Comparison of ENCODE assay signal across 8 mouse cellular contexts in genomic region chr9:96197806-96198205, GRCm38 (mm10). TPM values are rescaled to one million over a fixed set of nuclear protein-coding genes. Genes with fewer than 3 reads are reported as not detected.
DNase-seq lines count a peak whose midpoint lies in the region; ATAC-seq and TF ChIP-seq lines count a peak whose summit lies in the region.

No protein-coding gene starts in this region.

- no peak for ATAC-seq in midbrain, embryonic 12.5 days (ENCODE audit: low FRiP score, low read depth)
- no peak for ATAC-seq in midbrain, postnatal 0 days (ENCODE audit: low FRiP score)
- ATAC-seq in limb, embryonic 12.5 days (ENCODE audit: insufficient number of reproducible peaks, insufficient read depth, low FRiP score, low TSS enrichment, low read depth), result no peak
- ATAC-seq in stomach, embryonic 16.5 days (ENCODE audit: insufficient read depth, low FRiP score), result no peak
- ATAC-seq in activated CD4-positive, CD25-positive, alpha-beta regulatory T cell, adult 4 months, result no peak
- no peak for ATAC-seq in granulocyte monocyte progenitor cell, adult 5-6 weeks (replicated peaks; ENCODE audit: poor library complexity, severe bottlenecking)

- no peaks in the 10 kb centered on the region for H3K27me3 ChIP-seq in midbrain, embryonic 12.5 days
- H3K27me3 ChIP-seq in midbrain, postnatal 0 days (ENCODE audit: insufficient read depth, low read length), result no peaks in the 10 kb centered on the region
- H3K27me3 ChIP-seq in limb, embryonic 12.5 days, result no peaks in the 10 kb centered on the region
- no peaks in the 10 kb centered on the region for H3K27me3 ChIP-seq in stomach, embryonic 16.5 days (ENCODE audit: control insufficient read depth, insufficient read depth, low read length)

- H3K36me3 ChIP-seq in midbrain, embryonic 12.5 days, result no peaks in the 10 kb centered on the region
- H3K36me3 ChIP-seq in midbrain, postnatal 0 days (ENCODE audit: insufficient read depth, low read length), result no peaks in the 10 kb centered on the region
- peaks cover 3% of the 10 kb centered on the region for H3K36me3 ChIP-seq in limb, embryonic 12.5 days
- no peaks in the 10 kb centered on the region for H3K36me3 ChIP-seq in stomach, embryonic 16.5 days (ENCODE audit: control insufficient read depth, insufficient read depth, low read length)

- no peak for DNase-seq in midbrain, postnatal 0 days (ENCODE audit: low spot score)
- DNase-seq in gonadal fat pad, adult 2 months (ENCODE audit: low read depth), result peak; percentile 27
- DNase-seq in c-Kit-positive CD71-positive TER-119-positive erythroid progenitor cells, embryonic 14.5 days (ENCODE audit: low spot score), result no peak

- peaks cover 20% of the 10 kb centered on the region for H3K4me1 ChIP-seq in midbrain, embryonic 12.5 days
- peaks cover 2% of the 10 kb centered on the region; the same call in 1 of the 2 replicates for H3K4me1 ChIP-seq in midbrain, postnatal 0 days (ENCODE audit: insufficient read depth, low read length)
- H3K4me1 ChIP-seq in limb, embryonic 12.5 days (replicated peaks), result peaks cover 22% of the 10 kb centered on the region
- peaks cover 15% of the 10 kb centered on the region; the same call in 1 of the 2 replicates for H3K4me1 ChIP-seq in stomach, embryonic 16.5 days (ENCODE audit: control insufficient read depth, insufficient read depth, low read length)

- TF ChIP-seq CTCF in midbrain, postnatal 0 days (IDR thresholded peaks at IDR 0.05), result no peak

- no peak overlapping the region for H3K27ac ChIP-seq in midbrain, embryonic 12.5 days (replicated peaks)
- H3K27ac ChIP-seq in midbrain, postnatal 0 days (ENCODE audit: low read depth, low read length), result no peak overlapping the region
- H3K27ac ChIP-seq in limb, embryonic 12.5 days, result no peak overlapping the region
- H3K27ac ChIP-seq in stomach, embryonic 16.5 days (ENCODE audit: low read length), result no peak overlapping the region

- WGBS in midbrain, embryonic 12.5 days, result 78% methylated on average over 9 of the region's 9 CpGs
- WGBS in midbrain, postnatal 0 days, result 82% methylated on average over 9 of the region's 9 CpGs
- WGBS in limb, embryonic 12.5 days, result 68% methylated on average over 9 of the region's 9 CpGs
- WGBS in stomach, embryonic 16.5 days, result 47% methylated on average over 9 of the region's 9 CpGs

- no peaks in the 10 kb centered on the region for H3K9me3 ChIP-seq in midbrain, embryonic 12.5 days
- H3K9me3 ChIP-seq in midbrain, postnatal 0 days (ENCODE audit: low read length), result no peaks in the 10 kb centered on the region
- H3K9me3 ChIP-seq in limb, embryonic 12.5 days, result no peaks in the 10 kb centered on the region
- H3K9me3 ChIP-seq in stomach, embryonic 16.5 days (replicated peaks; ENCODE audit: control insufficient read depth, low read length), result no peaks in the 10 kb centered on the region

- H3K9ac ChIP-seq in midbrain, embryonic 12.5 days (replicated peaks), result no peak overlapping the region
- no peak overlapping the region for H3K9ac ChIP-seq in midbrain, postnatal 0 days (replicated peaks; ENCODE audit: low read length, poor library complexity, severe bottlenecking)
- peak overlapping the region; percentile 85 for H3K9ac ChIP-seq in limb, embryonic 12.5 days (replicated peaks)
- H3K9ac ChIP-seq in stomach, embryonic 16.5 days (ENCODE audit: low read length), result no peak overlapping the region; the same call in 1 of the 2 replicates

- H3K4me2 ChIP-seq in midbrain, embryonic 12.5 days (replicated peaks), result peak overlapping the region; percentile 98
- no peak overlapping the region for H3K4me2 ChIP-seq in midbrain, postnatal 0 days (ENCODE audit: low read depth, low read length, poor library complexity, severe bottlenecking)
- peak overlapping the region; percentile 82 for H3K4me2 ChIP-seq in limb, embryonic 12.5 days
- peak overlapping the region; percentile 92 for H3K4me2 ChIP-seq in stomach, embryonic 16.5 days (ENCODE audit: low read depth, low read length)

- no peak overlapping the region for H3K4me3 ChIP-seq in midbrain, embryonic 12.5 days
- no peak overlapping the region for H3K4me3 ChIP-seq in midbrain, postnatal 0 days (ENCODE audit: low read depth, low read length)
- peak overlapping the region; percentile 88 for H3K4me3 ChIP-seq in limb, embryonic 12.5 days (replicated peaks)
- H3K4me3 ChIP-seq in stomach, embryonic 16.5 days (replicated peaks; ENCODE audit: low read length), result peak overlapping the region; percentile 87

RNA-seq across cellular contexts. Expression of gene Tfdp2, which starts 1.7 kb away (rescaled TPM):
- 116 and 124 TPM in 2 replicates for polyA plus RNA-seq in midbrain, embryonic 12.5 days (2016; fragmentation: Nextera tagmentation; extraction: Ambion mirVana)
- total RNA-seq in midbrain, postnatal 0 days (2014; rRNA removed), result 14.0 and 15.7 TPM in 2 replicates
- 12.4 and 13.5 TPM in 2 replicates for polyA plus RNA-seq in midbrain, postnatal 0 days (2015; fragmentation: Nextera tagmentation; extraction: Ambion mirVana)
- polyA plus RNA-seq in gonadal fat pad, adult 2 months (2012; rRNA removed), result 11.0 and 16.2 TPM in 2 replicates
- 58.0 and 60.7 TPM in 2 replicates for polyA plus RNA-seq in limb, embryonic 12.5 days (2016; fragmentation: Nextera tagmentation; extraction: Ambion mirVana)
- 28.4 and 34.3 TPM in 2 replicates for polyA plus RNA-seq in stomach, embryonic 16.5 days (2015; fragmentation: Nextera tagmentation; extraction: Ambion mirVana)
- 10 to 100 TPM in 1 of 2 experiments, 1 to 10 TPM in 1; 9.0 to 11.5 TPM for polyA plus RNA-seq in activated CD4-positive, CD25-positive, alpha-beta regulatory T cell, adult 4 months (2017; shearing (Covaris generic))
- total RNA-seq in granulocyte monocyte progenitor cell, adult 5-6 weeks (2014; fragmentation: Nextera tagmentation), result 13.1 and 24.4 TPM in 2 replicates
- 35.9 and 38.8 TPM in 2 replicates for total RNA-seq in granulocyte monocyte progenitor cell, adult 5-6 weeks (2017)

Comparison
In these comparisons a context has a peak if more than half of its experiments do, and no peak if none do; other contexts are left out.
1. H3K4me3 ChIP-seq: peak in limb, embryonic 12.5 days (single experiment) and stomach, embryonic 16.5 days (single experiment); none in midbrain, embryonic 12.5 days (single experiment) and midbrain, postnatal 0 days (single experiment).